Mouse (Mus musculus) midbrain, embryonic 11.5 days (tissue): ENCODE measurements at regions not wholly inside any gene's neighbourhood (a gene's known extent, or its start where the extent isn't known, plus 50 kb on each side); places are given as distances from the start of the nearest gene placed in this dataset.
A peak's percentile ranks its signal among the peaks of the same experiment; 100 is the strongest.
"Not testable (repeated sequence)": the region's sequence is repeated elsewhere in the genome, so short reads cannot be mapped to it uniquely, and the experiment has no call there.

Source experiments
- ATAC-seq: fragments of 200-750 bp; cut with Nextera tagmentation; 2 replicates; pipeline ENCODE4 v1.8.0; 2017; ENCODE audit warnings: moderate TSS enrichment, moderate library complexity; ENCODE audit not compliant: low FRiP score
- DNase-seq: peaks from one replicate; pipeline ENCODE4 v3.0.0; 2015; ENCODE audit warnings: low spot score; ENCODE audit errors: missing footprints
- H3K27ac ChIP-seq: fragments of 300-500 bp; sonication (generic); 2 replicates; pipeline ENCODE4 v1.5.1; 2014; ENCODE audit warnings: low read depth, low read length
- H3K27me3 ChIP-seq: fragments of 300-500 bp; sonication (generic); 2 replicates; pipeline ENCODE4 v1.6.1; 2014; ENCODE audit warnings: mild to moderate bottlenecking, low read length, moderate library complexity, mixed read lengths; ENCODE audit not compliant: control insufficient read depth, insufficient read depth
- H3K36me3 ChIP-seq: fragments of 300-500 bp; sonication (generic); 2 replicates; pipeline ENCODE4 v1.6.1; 2014; ENCODE audit warnings: mild to moderate bottlenecking, low read length, moderate library complexity, mixed read lengths; ENCODE audit not compliant: control insufficient read depth, insufficient read depth
- H3K4me1 ChIP-seq: fragments of 300-500 bp; sonication (generic); 2 replicates; pipeline ENCODE4 v1.6.1; 2014; ENCODE audit warnings: low read length; ENCODE audit not compliant: control insufficient read depth, insufficient read depth
- H3K4me2 ChIP-seq: fragments of 300-500 bp; sonication (generic); 2 replicates; pipeline ENCODE4 v1.6.1; 2014; ENCODE audit warnings: mild to moderate bottlenecking, moderate library complexity
- H3K4me3 ChIP-seq: fragments of 300-500 bp; sonication (generic); 2 replicates; pipeline ENCODE4 v1.5.1; 2014; ENCODE audit warnings: low read depth, low read length
- H3K9ac ChIP-seq: fragments of 300-500 bp; sonication (generic); 2 replicates; pipeline ENCODE4 v1.6.1; 2014; ENCODE audit warnings: low read length
- H3K9me3 ChIP-seq: fragments of 300-500 bp; sonication (generic); 2 replicates; pipeline ENCODE4 v1.6.1; 2016; ENCODE audit warnings: low read length; ENCODE audit not compliant: control insufficient read depth
- WGBS: fragments of 180-500 bp; shearing (Covaris S2); extraction: QIAGEN DNeasy Blood & Tissue Kit; methylation state at CpG from one replicate; pipeline ENCODE4 v1.1.7; 2014; 5-methylcytosine and 5-hydroxymethylcytosine counted together

DNA sequence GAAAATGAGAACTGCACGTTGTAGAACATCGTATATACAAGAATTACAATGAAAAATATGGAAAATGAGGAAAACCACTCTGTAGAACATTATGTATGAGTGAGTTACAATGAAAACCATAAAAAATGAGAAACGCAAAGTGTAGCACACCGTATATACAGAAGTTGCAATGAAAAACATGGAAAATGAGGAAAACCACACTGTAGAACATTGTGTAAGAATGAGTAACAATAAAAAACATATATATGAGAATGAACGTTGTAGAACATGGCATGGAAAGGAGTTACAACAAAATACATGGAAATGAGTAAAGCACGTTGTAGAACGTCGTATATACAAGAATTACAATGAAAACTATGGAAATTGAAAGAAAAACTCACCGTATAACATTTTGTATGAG, 378.6 kb downstream of the Gm3376 start:
- not testable (repeated sequence) for H3K36me3 ChIP-seq, H3K4me2 ChIP-seq, H3K27ac ChIP-seq, ATAC-seq, H3K27me3 ChIP-seq, H3K9me3 ChIP-seq, H3K4me1 ChIP-seq, H3K9ac ChIP-seq, H3K4me3 ChIP-seq
- whole genome bisulfite sequencing = 85% methylated on average over 7 of the region's 9 CpGs
- DNase-seq = peak; percentile 49

DNA sequence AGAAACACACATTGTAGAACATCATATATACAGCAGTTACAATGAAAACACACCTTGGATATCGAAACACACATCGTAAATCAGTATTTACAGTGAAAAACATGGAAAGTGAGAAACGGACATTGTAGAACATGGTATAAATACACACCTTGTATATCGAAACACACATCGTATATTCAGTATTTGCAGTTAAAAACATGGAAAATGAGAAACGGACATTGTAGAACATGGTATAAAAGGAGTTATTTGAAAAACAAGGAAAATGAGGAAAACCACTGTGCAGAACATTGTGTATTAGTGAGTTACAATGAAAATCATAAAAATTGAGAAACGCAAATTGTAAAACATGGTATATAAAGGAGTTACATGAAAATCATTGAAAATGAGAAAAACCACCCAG, 379.2 kb downstream of the Gm3376 start:
- ATAC-seq, H3K4me2 ChIP-seq, H3K4me3 ChIP-seq, H3K36me3 ChIP-seq, H3K9me3 ChIP-seq, H3K27ac ChIP-seq, H3K4me1 ChIP-seq, H3K9ac ChIP-seq, H3K27me3 ChIP-seq: not testable (repeated sequence)
- peak; percentile 39 for DNase-seq
- 90% methylated on average over 7 of the region's 7 CpGs for WGBS

DNA sequence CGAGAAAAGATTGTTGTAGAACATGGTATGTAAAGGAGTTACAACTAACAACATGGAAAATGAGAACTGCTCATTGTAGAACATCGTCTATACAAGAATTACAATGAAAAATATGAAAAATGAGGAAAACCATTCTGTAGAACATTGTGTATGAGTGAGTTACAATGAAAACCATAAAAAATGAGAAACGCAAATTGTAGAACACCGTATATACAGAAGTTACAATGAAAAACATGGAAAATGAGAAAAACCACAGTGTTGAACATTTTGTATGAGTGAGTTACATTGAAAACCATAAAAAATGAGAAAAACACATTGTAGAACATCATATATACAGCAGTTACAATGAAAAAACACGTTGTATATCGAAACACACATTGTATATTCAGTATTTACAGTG, 381.5 kb downstream of the Gm3376 start:
- not testable (repeated sequence) for H3K9me3 ChIP-seq, DNase-seq, H3K9ac ChIP-seq, H3K27ac ChIP-seq, H3K36me3 ChIP-seq, H3K27me3 ChIP-seq, H3K4me2 ChIP-seq, H3K4me1 ChIP-seq, ATAC-seq, H3K4me3 ChIP-seq
- 75% methylated on average over 6 of the region's 6 CpGs for WGBS

DNA sequence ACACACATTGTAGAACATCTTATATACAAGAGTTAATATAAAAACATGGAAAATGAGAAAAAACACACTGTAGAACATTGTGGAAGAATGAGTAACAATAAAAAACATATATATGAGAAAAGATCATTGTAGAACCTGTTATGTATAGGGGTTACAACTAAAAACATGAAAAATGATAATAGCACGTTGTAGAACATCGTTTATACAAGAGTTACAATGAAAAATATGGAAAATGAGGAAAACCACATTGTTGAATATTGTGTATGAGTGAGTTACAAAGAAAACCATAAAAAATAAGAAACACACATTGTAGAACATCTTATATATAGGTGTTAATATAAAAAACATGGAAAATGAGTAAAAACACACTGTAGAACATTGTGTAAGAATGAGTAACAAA, 388.9 kb downstream of the Gm3376 start:
- WGBS = 86% methylated on average over 1 of the region's 2 CpGs
- ATAC-seq = no peak
- Histone ChIP-seq H3K4me3 (no peak overlapping the region), H3K27ac (no peak overlapping the region), H3K9ac (no peak overlapping the region), H3K4me1 (no peaks in the 10 kb centered on the region), H3K36me3 (no peaks in the 10 kb centered on the region), H3K27me3 (no peaks in the 10 kb centered on the region), H3K4me2 (no peak overlapping the region), H3K9me3 (no peaks in the 10 kb centered on the region)
- DNase-seq = peak; percentile 49
